Mouse (Mus musculus) neural tube, embryonic 15.5 days (tissue): ENCODE data around the gene Plagl1. TPM values are rescaled to one million over a fixed set of nuclear protein-coding genes. Genes with fewer than 3 reads are reported as not detected.

ENCODE experiments used
- ATAC-seq: fragments of 200-750 bp; cut with Nextera tagmentation; 2 replicates; pipeline ENCODE4 v1.8.0; 2017; ENCODE audit warnings: mild to moderate bottlenecking, moderate TSS enrichment, moderate library complexity; ENCODE audit not compliant: low FRiP score
- H3K27ac ChIP-seq: fragments of 300-500 bp; sonication (generic); replicated peaks from 2 replicates; pipeline ENCODE4 v1.5.1; 2015; ENCODE audit warnings: mild to moderate bottlenecking, inconsistent platforms
- H3K27me3 ChIP-seq: fragments of 300-500 bp; sonication (generic); replicated peaks from 2 replicates; pipeline ENCODE4 v1.6.1; 2015; ENCODE audit warnings: inconsistent platforms
- H3K36me3 ChIP-seq: fragments of 300-500 bp; sonication (generic); 2 replicates; pipeline ENCODE4 v1.6.1; 2015; ENCODE audit warnings: inconsistent platforms
- H3K4me1 ChIP-seq: fragments of 300-500 bp; sonication (generic); 2 replicates; pipeline ENCODE4 v1.6.1; 2015; ENCODE audit warnings: inconsistent platforms
- H3K4me2 ChIP-seq: fragments of 300-500 bp; sonication (generic); 2 replicates; pipeline ENCODE4 v1.6.1; 2015; ENCODE audit warnings: inconsistent platforms, mild to moderate bottlenecking, moderate library complexity
- H3K4me3 ChIP-seq: fragments of 300-500 bp; sonication (generic); replicated peaks from 2 replicates; pipeline ENCODE4 v1.5.1; 2015; ENCODE audit warnings: mild to moderate bottlenecking, inconsistent platforms
- H3K9ac ChIP-seq: fragments of 300-500 bp; sonication (generic); replicated peaks from 2 replicates; pipeline ENCODE4 v1.6.1; 2015; ENCODE audit warnings: mild to moderate bottlenecking, inconsistent platforms
- H3K9me3 ChIP-seq: fragments of 300-500 bp; sonication (generic); replicated peaks from 2 replicates; pipeline ENCODE4 v1.6.1; 2016; ENCODE audit warnings: inconsistent platforms
- whole genome bisulfite sequencing: fragments of 180-500 bp; shearing (Covaris S2); methylation state at CpG from one replicate; pipeline ENCODE4 v1.1.7; 2015; ENCODE audit warnings: mixed read lengths; 5-methylcytosine and 5-hydroxymethylcytosine counted together
- polyA plus RNA-seq: library from polyadenylated mRNA; unstranded; fragments of >200 nt; fragmentation: Nextera tagmentation; extraction: Ambion mirVana; gene quantifications from 2 replicates; pipeline ENCODE4 v1.2.1, GENCODE M21; 2015

The Plagl1 gene
- polyA plus RNA-seq, 1 experiment from 2014 or later: 26.2 TPM

DNA sequence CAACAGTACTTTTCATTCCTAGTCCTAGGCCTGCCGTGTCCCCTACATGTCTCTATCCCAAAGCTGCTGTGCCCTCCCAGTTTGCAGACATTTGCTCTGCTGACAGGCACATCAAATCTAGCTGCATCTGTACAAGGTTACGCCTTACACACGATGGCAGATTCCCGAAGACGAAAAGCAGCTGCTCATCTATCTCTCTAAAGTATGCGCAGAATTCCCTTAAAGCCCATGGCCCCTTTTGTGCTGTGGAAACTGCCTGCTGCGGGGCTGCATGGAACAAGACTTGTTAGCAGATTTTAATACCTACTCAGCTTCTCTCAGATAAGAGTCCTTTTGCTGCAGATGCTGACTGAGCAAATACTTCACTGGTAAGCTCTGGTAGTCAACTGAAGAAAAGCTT lies 119.9 kb downstream of the Plagl1 start:
- Histone ChIP-seq H3K27me3 (no peaks in the 10 kb centered on the region), H3K4me2 (no peak overlapping the region), H3K27ac (no peak overlapping the region), H3K9ac (no peak overlapping the region), H3K4me1 (no peaks in the 10 kb centered on the region), H3K9me3 (no peaks in the 10 kb centered on the region), H3K4me3 (no peak overlapping the region), H3K36me3 (peaks cover 59% of the 10 kb centered on the region)
- no peak for ATAC-seq
- 93% methylated on average over 7 of the region's 7 CpGs for WGBS

Other genes with a start within 250 kb of the Plagl1 start
- 27.5 and 36.5 TPM in 2 replicates for gene Utrn, start 191.1 kb upstream of the Plagl1 start, polyA plus RNA-seq
- gene Stx11, start 96.2 kb upstream of the Plagl1 start, polyA plus RNA-seq: 3.1 and 8.8 TPM in 2 replicates
- gene Sf3b5, start 55.2 kb upstream of the Plagl1 start, polyA plus RNA-seq: 24.2 and 26.0 TPM in 2 replicates
- gene Zc2hc1b, start 117.5 kb downstream of the Plagl1 start, polyA plus RNA-seq: not detected in 2 replicates
- gene Ltv1, start 132.7 kb downstream of the Plagl1 start, polyA plus RNA-seq: 32.5 and 42.3 TPM in 2 replicates